Mouse (Mus musculus) neural tube, embryonic 15.5 days (tissue): Measurements from ENCODE around the gene Glis3. TPM values are rescaled to one million over a fixed set of nuclear protein-coding genes. Genes with fewer than 3 reads are reported as not detected.

Experiments
- ATAC-seq: fragments of 200-750 bp; cut with Nextera tagmentation; 2 replicates; pipeline ENCODE4 v1.8.0; 2017; ENCODE audit warnings: mild to moderate bottlenecking, moderate TSS enrichment, moderate library complexity; ENCODE audit not compliant: low FRiP score
- H3K27ac ChIP-seq: fragments of 300-500 bp; sonication (generic); replicated peaks from 2 replicates; pipeline ENCODE4 v1.5.1; 2015; ENCODE audit warnings: mild to moderate bottlenecking, inconsistent platforms
- H3K27me3 ChIP-seq: fragments of 300-500 bp; sonication (generic); replicated peaks from 2 replicates; pipeline ENCODE4 v1.6.1; 2015; ENCODE audit warnings: inconsistent platforms
- H3K36me3 ChIP-seq: fragments of 300-500 bp; sonication (generic); 2 replicates; pipeline ENCODE4 v1.6.1; 2015; ENCODE audit warnings: inconsistent platforms
- H3K4me1 ChIP-seq: fragments of 300-500 bp; sonication (generic); 2 replicates; pipeline ENCODE4 v1.6.1; 2015; ENCODE audit warnings: inconsistent platforms
- H3K4me2 ChIP-seq: fragments of 300-500 bp; sonication (generic); 2 replicates; pipeline ENCODE4 v1.6.1; 2015; ENCODE audit warnings: inconsistent platforms, mild to moderate bottlenecking, moderate library complexity
- H3K4me3 ChIP-seq: fragments of 300-500 bp; sonication (generic); replicated peaks from 2 replicates; pipeline ENCODE4 v1.5.1; 2015; ENCODE audit warnings: mild to moderate bottlenecking, inconsistent platforms
- H3K9ac ChIP-seq: fragments of 300-500 bp; sonication (generic); replicated peaks from 2 replicates; pipeline ENCODE4 v1.6.1; 2015; ENCODE audit warnings: mild to moderate bottlenecking, inconsistent platforms
- H3K9me3 ChIP-seq: fragments of 300-500 bp; sonication (generic); replicated peaks from 2 replicates; pipeline ENCODE4 v1.6.1; 2016; ENCODE audit warnings: inconsistent platforms
- WGBS: fragments of 180-500 bp; shearing (Covaris S2); methylation state at CpG from one replicate; pipeline ENCODE4 v1.1.7; 2015; ENCODE audit warnings: mixed read lengths; 5-methylcytosine and 5-hydroxymethylcytosine counted together
- polyA plus RNA-seq: library from polyadenylated mRNA; unstranded; fragments of >200 nt; fragmentation: Nextera tagmentation; extraction: Ambion mirVana; gene quantifications from 2 replicates; pipeline ENCODE4 v1.2.1, GENCODE M21; 2015

Glis3 gene
- polyA plus RNA-seq, 1 experiment from 2014 or later = 2.5 TPM

- H3K9me3 ChIP-seq = no peaks in the 10 kb centered on the region
- no peak overlapping the region for H3K9ac ChIP-seq
- no peak for ATAC-seq
- H3K36me3 ChIP-seq = no peaks in the 10 kb centered on the region
- H3K27me3 ChIP-seq = no peaks in the 10 kb centered on the region
- H3K4me2 ChIP-seq = no peak overlapping the region
- WGBS = 88% methylated on average over 8 of the region's 8 CpGs
- H3K27ac ChIP-seq = no peak overlapping the region
- H3K4me3 ChIP-seq = no peak overlapping the region
- 0 out of 2 replicates have a peak, but pooled peaks cover 4% of the 10 kb centered on the region for H3K4me1 ChIP-seq
Observed at GRCm38 (mm10) chr19:28580499-28580898, 99.4 kb downstream of the Glis3 start.

GRCm38 (mm10) chr19:28579724-28580375 is 100.0 kb downstream of the Glis3 start:
- Histone ChIP-seq H3K9ac (no peak overlapping the region), H3K27me3 (no peaks in the 10 kb centered on the region), H3K9me3 (no peaks in the 10 kb centered on the region), H3K4me3 (no peak overlapping the region), H3K27ac (no peak overlapping the region), H3K4me2 (no peak overlapping the region), H3K36me3 (no peaks in the 10 kb centered on the region), H3K4me1 (0 out of 2 replicates have a peak, but pooled peaks cover 4% of the 10 kb centered on the region)
- 51% methylated on average over 14 of the region's 14 CpGs for WGBS
- no peak for ATAC-seq

- no peak overlapping the region for H3K4me3 ChIP-seq
- H3K4me2 ChIP-seq = no peak overlapping the region
- no peaks in the 10 kb centered on the region for H3K36me3 ChIP-seq
- H3K9ac ChIP-seq = no peak overlapping the region
- ATAC-seq = no peak
- H3K9me3 ChIP-seq = no peaks in the 10 kb centered on the region
- no peaks in the 10 kb centered on the region for H3K27me3 ChIP-seq
- H3K4me1 ChIP-seq = 0 out of 2 replicates have a peak, but pooled peaks cover 4% of the 10 kb centered on the region
- 93% methylated on average over 12 of the region's 12 CpGs for WGBS
- no peak overlapping the region for H3K27ac ChIP-seq
Observed at GRCm38 (mm10) chr19:28577023-28577422, 102.9 kb downstream of the Glis3 start.

GRCm38 (mm10) chr19:28576619-28577018 is 103.3 kb downstream of the Glis3 start:
- Histone ChIP-seq H3K27me3 (0 out of 2 replicates have a peak, but pooled peaks cover 1% of the 10 kb centered on the region), H3K9ac (no peak overlapping the region), H3K4me3 (no peak overlapping the region), H3K36me3 (no peaks in the 10 kb centered on the region), H3K9me3 (no peaks in the 10 kb centered on the region), H3K4me2 (no peak overlapping the region), H3K27ac (no peak overlapping the region), H3K4me1 (0 out of 2 replicates have a peak, but pooled peaks cover 4% of the 10 kb centered on the region)
- 84% methylated on average over 6 of the region's 6 CpGs for WGBS
- ATAC-seq = no peak

- Histone ChIP-seq H3K9me3 (no peaks in the 10 kb centered on the region), H3K4me1 (no peaks in the 10 kb centered on the region), H3K9ac (no peak overlapping the region), H3K4me3 (no peak overlapping the region), H3K27ac (no peak overlapping the region), H3K4me2 (no peak overlapping the region), H3K27me3 (0 out of 2 replicates have a peak, but pooled peaks cover 5% of the 10 kb centered on the region), H3K36me3 (no peaks in the 10 kb centered on the region)
- WGBS = 93% methylated on average over 3 of the region's 3 CpGs
- no peak for ATAC-seq
Observed at GRCm38 (mm10) chr19:28573641-28574040, 106.2 kb downstream of the Glis3 start.

- H3K9ac ChIP-seq = no peak overlapping the region
- H3K9me3 ChIP-seq = no peaks in the 10 kb centered on the region
- H3K4me1 ChIP-seq = 0 out of 2 replicates have a peak, but pooled peaks cover 5% of the 10 kb centered on the region
- ATAC-seq = no peak
- 0 out of 2 replicates have a peak, but pooled peaks cover 5% of the 10 kb centered on the region for H3K27me3 ChIP-seq
- no peaks in the 10 kb centered on the region for H3K36me3 ChIP-seq
- 64% methylated on average over 3 of the region's 3 CpGs for whole genome bisulfite sequencing
- no peak overlapping the region for H3K27ac ChIP-seq
- H3K4me2 ChIP-seq = no peak overlapping the region
- H3K4me3 ChIP-seq = no peak overlapping the region
Observed at GRCm38 (mm10) chr19:28569856-28570255, 110.0 kb downstream of the Glis3 start.

GRCm38 (mm10) chr19:28567100-28567499 is 112.8 kb downstream of the Glis3 start:
- Histone ChIP-seq H3K27ac (no peak overlapping the region), H3K4me3 (no peak overlapping the region), H3K36me3 (no peaks in the 10 kb centered on the region), H3K9ac (no peak overlapping the region), H3K4me1 (0 out of 2 replicates have a peak, but pooled peaks cover 5% of the 10 kb centered on the region), H3K9me3 (no peaks in the 10 kb centered on the region), H3K27me3 (0 out of 2 replicates have a peak, but pooled peaks cover 5% of the 10 kb centered on the region), H3K4me2 (no peak overlapping the region)
- 62% methylated on average over 1 of the region's 1 CpGs for WGBS
- no peak for ATAC-seq

- Histone ChIP-seq H3K4me1 (0 out of 2 replicates have a peak, but pooled peaks cover 5% of the 10 kb centered on the region), H3K4me2 (no peak overlapping the region), H3K36me3 (no peaks in the 10 kb centered on the region), H3K9ac (no peak overlapping the region), H3K27ac (no peak overlapping the region), H3K9me3 (no peaks in the 10 kb centered on the region), H3K4me3 (no peak overlapping the region), H3K27me3 (0 out of 2 replicates have a peak, but pooled peaks cover 3% of the 10 kb centered on the region)
- WGBS = 6% methylated on average over 2 of the region's 2 CpGs
- ATAC-seq = no peak
Observed at GRCm38 (mm10) chr19:28566554-28566953, 113.3 kb downstream of the Glis3 start.

- Histone ChIP-seq H3K27ac (no peak overlapping the region), H3K27me3 (no peaks in the 10 kb centered on the region), H3K9me3 (no peaks in the 10 kb centered on the region), H3K4me1 (0 out of 2 replicates have a peak, but pooled peaks cover 11% of the 10 kb centered on the region), H3K36me3 (no peaks in the 10 kb centered on the region), H3K4me3 (no peak overlapping the region), H3K9ac (no peak overlapping the region), H3K4me2 (no peak overlapping the region)
- ATAC-seq = no peak
Observed at GRCm38 (mm10) chr19:28561697-28562002, 118.2 kb downstream of the Glis3 start.

GRCm38 (mm10) chr19:28560801-28561696 is 118.8 kb downstream of the Glis3 start:
- H3K27me3 ChIP-seq = no peaks in the 10 kb centered on the region
- H3K4me1 ChIP-seq = 0 out of 2 replicates have a peak, but pooled peaks cover 9% of the 10 kb centered on the region
- no peaks in the 10 kb centered on the region for H3K36me3 ChIP-seq
- 15% methylated on average over 8 of the region's 8 CpGs for WGBS
- no peak overlapping the region for H3K27ac ChIP-seq
- ATAC-seq = no peak
- no peak overlapping the region for H3K9ac ChIP-seq
- no peak overlapping the region for H3K4me3 ChIP-seq
- no peaks in the 10 kb centered on the region for H3K9me3 ChIP-seq
- no peak overlapping the region for H3K4me2 ChIP-seq

- Histone ChIP-seq H3K27ac (no peak overlapping the region), H3K9me3 (no peaks in the 10 kb centered on the region), H3K9ac (no peak overlapping the region), H3K27me3 (no peaks in the 10 kb centered on the region), H3K4me1 (0 out of 2 replicates have a peak, but pooled peaks cover 9% of the 10 kb centered on the region), H3K4me3 (no peak overlapping the region), H3K4me2 (no peak overlapping the region), H3K36me3 (no peaks in the 10 kb centered on the region)
- no peak for ATAC-seq
- WGBS = 60% methylated on average over 7 of the region's 7 CpGs
Observed at GRCm38 (mm10) chr19:28559836-28560235, 120.0 kb downstream of the Glis3 start.
